Mouse (Mus musculus): Measurements from ENCODE around the gene BC037034.

DNA sequence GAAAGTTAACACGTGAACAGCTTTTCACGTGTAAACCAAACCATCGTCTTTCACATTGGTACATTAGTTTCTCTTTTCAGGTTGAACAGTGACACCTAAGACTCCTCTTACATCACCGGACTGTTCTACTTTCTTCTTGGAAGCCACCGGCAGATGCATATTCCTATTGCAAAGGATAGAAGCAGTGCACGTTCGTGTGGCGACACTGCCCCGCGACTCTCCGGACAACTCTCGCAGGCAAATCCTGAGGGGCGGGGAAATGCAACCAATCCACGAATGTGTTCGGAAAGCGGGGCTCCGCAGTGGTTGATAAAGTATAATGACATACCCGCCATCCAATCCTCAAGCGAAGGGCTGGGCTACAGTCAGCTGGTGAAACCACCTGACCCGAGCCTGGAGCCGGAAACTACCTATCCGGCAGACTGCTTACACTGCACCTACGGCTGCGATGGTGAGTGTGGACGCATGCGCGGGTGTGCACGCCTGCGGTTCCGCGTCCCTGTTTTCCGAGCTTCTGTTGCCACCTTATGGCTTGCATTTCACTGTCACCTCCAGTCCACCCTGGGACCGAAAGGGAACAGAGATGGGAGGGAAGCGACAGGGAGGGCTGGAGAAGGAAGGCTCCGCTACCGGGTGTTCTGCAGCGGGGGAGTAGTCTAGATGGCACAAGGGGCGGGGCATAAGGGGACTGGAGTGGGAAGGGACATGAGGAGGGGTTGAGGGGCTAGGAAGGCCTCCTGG, 8.3 kb downstream of the BC037034 start, which contains the start of gene Lamtor4:
- TF ChIP-seq CHD2 (IDR thresholded peaks at IDR 0.05; ENCODE audit: low read length): peak; percentile 93
- TF ChIP-seq SIN3A (IDR thresholded peaks at IDR 0.05; ENCODE audit: low read length): peak; percentile 94
- TF ChIP-seq POLR2A (IDR thresholded peaks at IDR 0.05; ENCODE audit: low read depth, low read length): peak; percentile 93
- TF ChIP-seq ZKSCAN1 (IDR thresholded peaks at IDR 0.05; ENCODE audit: borderline replicate concordance, low read depth, low read length): no peak
- peak; percentile 94 for TF ChIP-seq BHLHE40 (IDR thresholded peaks at IDR 0.05; ENCODE audit: low read depth, low read length)
- TF ChIP-seq POLR2AphosphoS2 (IDR thresholded peaks at IDR 0.05; ENCODE audit: low read depth, low read length): peak; percentile 94
- TF ChIP-seq CTCF (conservative IDR thresholded peaks at IDR 0.05 in 1 of 2, IDR thresholded peaks at IDR 0.05 in 1 of 2; ENCODE audit: low read depth in 2 of 2, low read length in 2 of 2): peak in 1 of 2 experiments; percentile 37; a peak in 2 of 4 replicates
- TF ChIP-seq USF2 (conservative IDR thresholded peaks at IDR 0.05; ENCODE audit: low read depth, low read length): peak; percentile 86
- peak; percentile 87 for TF ChIP-seq MAX (IDR thresholded peaks at IDR 0.05; ENCODE audit: low read length)
- peak; percentile 92 for TF ChIP-seq MXI1 (IDR thresholded peaks at IDR 0.05; ENCODE audit: low read depth, low read length)
- TF ChIP-seq ETS1 (conservative IDR thresholded peaks at IDR 0.05; ENCODE audit: low read depth, low read length): peak; percentile 90

Data from CH12.LX (cell line).